Mouse (Mus musculus) C2C12 (cell line): ENCODE measurements at regions not wholly inside any gene's neighbourhood (a gene's known extent, or its start where the extent isn't known, plus 50 kb on each side); places are given as distances from the start of the nearest gene placed in this dataset.

Experiments used
- CEBPB ChIP-seq: IDR thresholded peaks from one replicate; pipeline ENCODE4 v1.6.1; 2011; ENCODE audit warnings: low read depth, mild to moderate bottlenecking, control low read depth, moderate library complexity
- CTCF ChIP-seq: IDR thresholded peaks from one replicate; pipeline ENCODE4 v1.5.1; 2011; ENCODE audit not compliant: control insufficient read depth, insufficient read depth, insufficient read length
- FOSL1 ChIP-seq: IDR thresholded peaks from one replicate; pipeline ENCODE4 v1.8.0; 2011; ENCODE audit warnings: mild to moderate bottlenecking, low read length; ENCODE audit not compliant: poor library complexity, insufficient read depth, severe bottlenecking
- MAX ChIP-seq: IDR thresholded peaks from one replicate; pipeline ENCODE4 v1.6.1; 2011; ENCODE audit warnings: mild to moderate bottlenecking, control low read depth
- MYOD1 ChIP-seq: IDR thresholded peaks from one replicate; pipeline ENCODE4 v1.6.1; 2011; ENCODE audit warnings: low read depth; ENCODE audit not compliant: control insufficient read depth, insufficient read length
- MYOG ChIP-seq: IDR thresholded peaks from one replicate; pipeline ENCODE4 v1.6.1; 2011; ENCODE audit not compliant: control insufficient read depth, insufficient read length; ENCODE audit errors: extremely low read depth
- USF1 ChIP-seq: IDR thresholded peaks from one replicate; pipeline ENCODE4 v1.6.1; 2011; ENCODE audit warnings: low read depth, mild to moderate bottlenecking, control low read depth, moderate library complexity

DNA sequence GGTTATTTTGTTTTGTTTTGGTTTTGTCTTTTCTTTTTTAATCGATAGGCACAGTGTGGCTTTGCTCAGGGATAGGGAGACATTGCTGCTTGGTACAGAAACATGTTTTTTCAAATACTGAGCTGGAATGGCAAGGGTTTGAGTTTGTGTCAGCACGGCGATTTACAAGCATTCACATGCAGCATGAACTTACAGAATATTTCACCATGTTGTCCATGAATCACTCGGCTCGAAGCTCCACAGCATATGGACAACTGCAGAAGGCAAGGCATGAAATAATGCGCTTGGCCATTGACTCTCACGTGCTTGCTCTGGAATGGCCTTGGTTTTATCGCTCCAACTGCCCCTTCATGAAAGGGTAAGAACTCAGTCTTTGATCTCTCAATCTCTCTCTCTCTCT is 147.1 kb upstream of the Cdkn3 start:
- TF ChIP-seq CTCF (no peak), MAX (no peak), USF1 (no peak), CEBPB (no peak), MYOD1 (no peak), MYOG (no peak), FOSL1 (no peak)
